ENCODE assay signal across 8 mouse cellular contexts in the genomic region with DNA sequence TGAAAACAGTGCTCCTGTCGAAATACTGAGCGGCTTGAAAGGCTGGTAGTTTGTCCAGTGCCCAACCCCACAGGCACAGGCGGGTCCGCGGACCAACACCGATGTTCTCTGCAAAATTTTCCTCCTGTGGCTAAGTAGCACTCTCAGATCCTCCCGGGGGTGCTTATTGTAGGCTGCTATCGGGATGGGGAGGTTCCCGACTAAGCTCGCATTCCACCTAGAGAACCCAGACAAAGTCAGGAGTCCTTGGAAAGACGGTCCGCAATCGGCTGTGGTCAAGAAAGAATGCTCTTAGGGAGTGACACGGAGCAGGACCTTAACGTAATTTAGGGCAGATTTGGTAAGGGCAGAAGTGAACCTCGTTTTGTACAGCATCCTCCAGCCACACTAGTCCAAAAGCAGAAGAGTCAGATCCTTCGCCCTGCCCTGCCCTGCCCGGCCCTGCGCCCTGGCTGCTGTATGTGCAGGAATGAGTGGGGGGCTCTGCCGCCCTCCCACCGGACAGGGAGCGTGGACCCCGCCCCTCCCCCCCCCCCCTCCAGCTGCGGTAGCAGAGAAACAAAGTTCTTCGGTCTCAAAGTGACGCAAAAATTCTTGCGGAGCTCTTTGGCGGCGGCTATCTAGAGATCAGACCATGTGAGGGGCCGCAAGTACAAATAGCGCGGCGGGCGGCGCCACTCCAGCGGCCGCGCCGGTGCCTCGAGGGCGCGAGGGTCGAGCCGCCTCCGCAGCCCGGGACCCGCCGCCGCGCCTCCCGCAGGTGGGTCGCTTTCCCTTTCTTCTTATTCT. TPM values are rescaled to one million over a fixed set of nuclear protein-coding genes. Genes with fewer than 3 reads are reported as not detected.
DNase-seq lines count a peak whose midpoint lies in the region; ATAC-seq and TF ChIP-seq lines count a peak whose summit lies in the region.

A gene (plus strand): TSS at position 688 of the 789 bp plus-strand sequence.

- H3K4me1 ChIP-seq in heart, embryonic 12.5 days (replicated peaks), result peaks cover 10% of the 10 kb centered on the region; the same call in 1 of the 2 replicates
- peaks cover 20% of the 10 kb centered on the region for H3K4me1 ChIP-seq in limb, embryonic 12.5 days (replicated peaks)
- H3K4me1 ChIP-seq in neural tube, embryonic 13.5 days (replicated peaks), result peaks cover 24% of the 10 kb centered on the region

- H3K9ac ChIP-seq in heart, embryonic 12.5 days, result peak within 1 kb of the TSS; percentile 43; the same call in 1 of the 2 replicates
- H3K9ac ChIP-seq in limb, embryonic 12.5 days (replicated peaks), result peak within 1 kb of the TSS; percentile 42; the same call in 1 of the 2 replicates
- H3K9ac ChIP-seq in neural tube, embryonic 13.5 days, result peak within 1 kb of the TSS; percentile 64

- H3K27me3 ChIP-seq in heart, embryonic 12.5 days (replicated peaks), result peaks cover 70% of the 10 kb centered on the region
- peaks cover 74% of the 10 kb centered on the region for H3K27me3 ChIP-seq in limb, embryonic 12.5 days
- peaks cover 78% of the 10 kb centered on the region for H3K27me3 ChIP-seq in neural tube, embryonic 13.5 days

- peak within 1 kb of the TSS; percentile 33 for H3K4me3 ChIP-seq in left cerebral cortex, adult 2 months
- peak within 1 kb of the TSS; percentile 55 for H3K4me3 ChIP-seq in heart, embryonic 12.5 days
- H3K4me3 ChIP-seq in limb, embryonic 12.5 days (replicated peaks), result peak within 1 kb of the TSS; percentile 49
- peak within 1 kb of the TSS; percentile 47 for H3K4me3 ChIP-seq in neural tube, embryonic 13.5 days

- peak within 1 kb of the TSS; percentile 96 for H3K4me2 ChIP-seq in heart, embryonic 12.5 days
- peak within 1 kb of the TSS; percentile 90 for H3K4me2 ChIP-seq in limb, embryonic 12.5 days
- peak within 1 kb of the TSS; percentile 85 for H3K4me2 ChIP-seq in neural tube, embryonic 13.5 days

- no peak for TF ChIP-seq CTCF in left cerebral cortex, adult 2 months (IDR thresholded peaks at IDR 0.05)

- intact Hi-C loops in left cerebral cortex, adult 2 months (cut with DNase I), result loop anchor here (2.0 to 10.0 kb wide), 3 partner anchors 74 to 307 kb away; no protein-coding TSS in a partner anchor

- WGBS in heart, embryonic 12.5 days, result under 1% methylated on average over 52 of the region's 52 CpGs
- 1% methylated on average over 51 of the region's 52 CpGs for WGBS in limb, embryonic 12.5 days
- WGBS in neural tube, embryonic 13.5 days, result under 1% methylated on average over 52 of the region's 52 CpGs

- no peak for ATAC-seq in heart, embryonic 12.5 days (ENCODE audit: insufficient number of reproducible peaks, low FRiP score)
- ATAC-seq in limb, embryonic 12.5 days (ENCODE audit: insufficient number of reproducible peaks, insufficient read depth, low FRiP score, low TSS enrichment, low read depth), result peak; percentile 35; the same call in 1 of the 2 replicates
- peak; percentile 19; the same call in 1 of the 2 replicates for ATAC-seq in neural tube, embryonic 13.5 days (ENCODE audit: low read depth)

- H3K27ac ChIP-seq in left cerebral cortex, adult 2 months, result no peak within 1 kb of the TSS
- H3K27ac ChIP-seq in heart, embryonic 12.5 days (ENCODE audit: poor library complexity, severe bottlenecking), result no peak within 1 kb of the TSS
- no peak within 1 kb of the TSS for H3K27ac ChIP-seq in limb, embryonic 12.5 days
- H3K27ac ChIP-seq in neural tube, embryonic 13.5 days (replicated peaks), result no peak within 1 kb of the TSS

- no peaks in the 10 kb centered on the region for H3K36me3 ChIP-seq in heart, embryonic 12.5 days
- H3K36me3 ChIP-seq in limb, embryonic 12.5 days, result no peaks in the 10 kb centered on the region
- H3K36me3 ChIP-seq in neural tube, embryonic 13.5 days, result no peaks in the 10 kb centered on the region

- no peaks in the 10 kb centered on the region for H3K9me3 ChIP-seq in heart, embryonic 12.5 days (replicated peaks)
- no peaks in the 10 kb centered on the region for H3K9me3 ChIP-seq in limb, embryonic 12.5 days
- H3K9me3 ChIP-seq in neural tube, embryonic 13.5 days, result no peaks in the 10 kb centered on the region

- no peak for DNase-seq in left cerebral cortex, adult 2 months (ENCODE audit: extremely low spot score in 1 of 2, low spot score in 2 of 2)
- no peak for DNase-seq in left cerebral cortex, adult 18-20 months (ENCODE audit: low spot score in 2 of 2)
- DNase-seq in adrenal gland, postnatal 14 days, result no peak
- DNase-seq in frontal cortex, postnatal 14 days (ENCODE audit: low spot score in 2 of 2), result no peak
- no peak for DNase-seq in spleen, postnatal 10 days (ENCODE audit: low spot score in 2 of 2)

RNA-seq across cellular contexts. Expression of the gene that starts here (rescaled TPM):
- total RNA-seq in left cerebral cortex, adult 2 months (2021), result under 1 TPM in 1 of 2 experiments, not detected in 1; 0.41 TPM
- total RNA-seq in left cerebral cortex, adult 18-20 months (2021), result not detected
- total RNA-seq in adrenal gland, postnatal 14 days (2021), result 37.1 and 38.4 TPM in 2 replicates
- polyA plus RNA-seq in heart, embryonic 12.5 days (2016; fragmentation: Nextera tagmentation; extraction: Ambion mirVana), result 1.3 and 1.6 TPM in 2 replicates
- 0.60 and 0.98 TPM in 2 replicates for polyA plus RNA-seq in limb, embryonic 12.5 days (2016; fragmentation: Nextera tagmentation; extraction: Ambion mirVana)
- 0.25 and 0.36 TPM in 2 replicates for polyA plus RNA-seq in neural tube, embryonic 13.5 days (2015; fragmentation: Nextera tagmentation; extraction: Ambion mirVana)

Comparison
In these comparisons a context has a peak if more than half of its experiments do, and no peak if none do; other contexts are left out.
1. RNA of the gene that starts here (total RNA-seq): 37.1 to 38.4 TPM in adrenal gland, postnatal 14 days; 0.41 TPM in left cerebral cortex, adult 2 months and not detected in left cerebral cortex, adult 18-20 months; every median in the first group is over 10 times any median in the second.
2. Peak in ATAC-seq, H3K4me3 ChIP-seq, H3K9ac ChIP-seq and H3K4me2 ChIP-seq in limb, embryonic 12.5 days; RNA of the gene not detected or under 1 TPM.
3. Peak in ATAC-seq, H3K4me3 ChIP-seq, H3K9ac ChIP-seq and H3K4me2 ChIP-seq in neural tube, embryonic 13.5 days; RNA of the gene not detected or under 1 TPM.
4. Peak in every context shown above with its lines, with median percentiles within 50 percentile points of each other: H3K4me3 ChIP-seq, H3K4me2 ChIP-seq and H3K9ac ChIP-seq.